Mouse (Mus musculus) G1E (cell line): ENCODE data around the gene Klc4.

Experiments used
- CTCF ChIP-seq: IDR thresholded peaks from 2 replicates; pipeline ENCODE4 v1.5.1; 2012; ENCODE audit warnings: low read depth, low read length, inconsistent platforms, mixed read lengths
- POLR2AphosphoS5 ChIP-seq: IDR thresholded peaks from 2 replicates; pipeline ENCODE4 v1.6.1; 2012; ENCODE audit warnings: low read depth, low read length, inconsistent platforms; ENCODE audit not compliant: insufficient replicate concordance
- TAL1 ChIP-seq: conservative IDR thresholded peaks from 2 replicates; pipeline ENCODE4 v1.6.1; 2012; ENCODE audit warnings: low read depth, low read length, inconsistent platforms, mixed read lengths

DNA sequence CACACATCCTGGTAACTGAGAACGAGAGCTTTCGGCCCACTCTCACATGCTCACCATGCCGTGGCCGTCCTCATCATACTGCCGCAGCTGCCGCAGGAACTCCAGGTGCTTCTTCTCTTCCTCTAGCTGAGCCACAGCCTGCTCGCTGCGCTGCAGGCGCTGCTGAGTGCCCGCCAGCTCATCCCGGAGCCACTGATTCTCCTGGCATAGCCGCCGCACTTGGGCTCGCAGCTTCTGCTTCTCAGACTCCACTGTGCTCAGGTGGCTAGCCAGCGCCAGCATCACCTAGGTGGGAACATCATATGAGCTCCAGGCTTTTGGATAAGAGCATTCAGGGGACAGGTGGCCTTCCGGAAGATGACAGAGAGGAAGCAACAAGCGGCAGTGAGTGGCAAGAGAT is 3.8 kb downstream of the Klc4 start:
- no peak for TF ChIP-seq TAL1
- no peak for TF ChIP-seq POLR2AphosphoS5
- no peak for TF ChIP-seq CTCF
